Mouse (Mus musculus) erythroblast, adult 5-6 weeks (primary cell): ENCODE results near the gene Fscn2. TPM values are rescaled to one million over a fixed set of nuclear protein-coding genes. Genes with fewer than 3 reads are reported as not detected.
"Not testable (repeated sequence)": the region's sequence is repeated elsewhere in the genome, so short reads cannot be mapped to it uniquely, and the experiment has no call there.

Experiments used
- ATAC-seq: replicated peaks from 2 replicates; pipeline ENCODE4 v1.8.0; 2016; ENCODE audit warnings: moderate number of reproducible peaks, mild to moderate bottlenecking, moderate TSS enrichment, inconsistent platforms; ENCODE audit not compliant: poor library complexity, low FRiP score, severe bottlenecking
- total RNA-seq, 2 experiments: library from RNA; stranded (forward) in 1 of 2; stranded (reverse) in 1 of 2; fragments of 150-400 nt in 1 of 2; fragments of 200-764, 138-1000 nt in 1 of 2; gene quantifications; 2 replicates each; pipeline versions ENCODE4 v1.2.3 to v1.2.4; 2015 to 2017; ENCODE audit warnings: low replicate concordance in 2 of 2

Gene Fscn2
- total RNA-seq, 2 experiments from 2014 or later, result not detected

DNA sequence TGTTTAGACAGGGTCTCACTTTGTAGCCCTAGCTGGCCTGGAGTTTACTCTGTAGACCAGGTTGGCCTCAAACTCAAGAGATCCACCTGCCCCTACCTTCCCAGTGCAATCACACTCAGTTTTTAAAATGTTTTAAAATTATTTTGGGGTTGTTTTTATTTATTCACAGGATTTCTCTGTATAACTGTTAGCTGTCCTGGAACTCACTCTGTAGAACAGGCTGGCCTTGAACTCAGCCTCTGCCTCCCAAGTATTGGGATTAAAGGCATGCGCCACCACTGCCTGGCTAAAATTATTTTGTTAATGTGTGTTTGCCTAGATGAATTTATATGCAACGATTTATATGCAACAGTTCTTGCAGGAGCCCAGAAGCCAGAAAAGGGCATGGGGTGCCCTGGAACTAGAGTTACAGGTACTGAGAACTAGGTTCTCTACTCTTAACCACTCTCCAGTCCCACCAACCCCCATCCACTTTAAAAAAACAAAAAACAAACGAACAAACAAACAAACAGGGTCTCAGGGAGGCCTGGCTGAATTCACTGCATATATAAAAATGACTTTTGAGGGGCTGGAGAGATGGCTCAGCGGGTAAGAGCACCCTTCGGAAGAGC, 16.9 kb upstream of the Fscn2 start:
- ATAC-seq, result no peak

DNA sequence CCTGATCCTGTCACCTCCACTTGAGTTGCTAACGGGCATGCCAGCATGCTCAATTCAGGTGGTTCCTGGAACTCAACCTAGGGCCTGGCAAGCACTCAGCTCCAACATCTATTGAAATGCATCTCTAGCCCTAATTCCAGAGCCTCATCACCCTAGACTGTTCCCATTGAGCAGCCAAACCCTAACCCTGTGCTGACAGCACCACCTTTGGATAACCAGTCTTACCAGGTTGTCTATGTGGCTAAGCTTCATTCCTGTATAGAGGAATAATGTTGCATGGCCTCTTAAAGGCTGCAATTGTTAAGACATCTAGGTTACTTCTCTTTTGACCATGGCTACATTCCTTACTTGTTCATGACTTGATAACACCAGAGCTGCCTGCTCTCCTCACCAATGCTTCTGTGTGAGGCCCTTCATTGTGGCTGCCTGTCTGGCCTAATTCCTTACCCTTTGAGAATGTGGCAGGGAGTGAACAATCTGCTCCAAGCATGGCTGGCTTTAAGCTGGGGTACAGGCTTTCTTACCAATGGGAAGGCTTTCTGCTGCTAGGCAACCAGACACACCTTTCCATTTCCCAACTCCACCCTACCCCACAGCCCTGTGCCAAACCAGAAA, 16.2 kb upstream of the Fscn2 start:
- no peak for ATAC-seq

DNA sequence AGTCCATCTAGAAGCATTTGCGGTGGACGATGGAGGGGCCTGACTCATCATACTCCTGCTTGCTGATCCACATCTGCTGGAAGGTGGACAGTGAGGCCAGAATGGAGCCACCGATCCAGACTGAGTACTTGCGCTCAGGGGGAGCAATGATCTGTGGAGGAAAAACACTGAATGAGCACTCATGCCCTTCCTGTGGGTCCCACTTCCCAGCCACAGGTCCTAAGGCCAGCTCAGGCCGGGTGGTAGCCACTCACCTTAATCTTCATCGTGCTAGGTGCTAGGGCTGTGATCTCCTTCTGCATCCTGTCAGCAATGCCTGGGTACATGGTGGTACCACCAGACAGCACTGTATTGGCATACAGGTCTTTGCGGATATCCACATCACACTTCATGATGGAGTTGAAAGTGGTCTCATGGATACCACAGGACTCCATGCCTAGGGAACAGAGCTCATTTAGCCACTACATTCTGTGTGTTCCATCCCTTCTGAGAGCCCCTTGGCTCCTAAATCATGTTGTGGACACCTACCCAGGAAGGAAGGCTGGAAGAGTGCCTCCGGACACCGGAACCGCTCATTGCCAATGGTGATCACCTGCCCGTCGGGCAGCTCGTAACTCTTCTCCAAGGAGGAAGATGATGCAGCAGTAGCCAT, 14.8 kb upstream of the Fscn2 start:
- ATAC-seq, result not testable (repeated sequence)

DNA sequence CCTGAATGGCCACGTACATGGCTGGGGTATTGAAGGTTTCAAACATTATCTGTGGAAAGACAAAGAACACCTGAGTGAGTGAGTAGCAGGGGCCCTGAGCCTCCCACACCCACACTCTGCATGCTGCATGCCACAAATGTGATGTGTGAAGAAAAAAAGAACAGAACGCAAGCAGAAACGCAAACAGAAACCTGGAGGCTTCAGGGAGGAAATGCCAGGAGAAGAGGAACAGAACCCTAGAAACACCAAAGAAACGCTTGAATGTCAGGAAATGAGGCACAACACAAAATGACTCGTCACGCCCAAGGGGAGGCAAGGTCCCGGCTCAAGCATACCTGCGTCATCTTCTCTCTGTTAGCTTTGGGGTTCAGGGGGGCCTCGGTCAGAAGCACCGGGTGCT, 14.0 kb upstream of the Fscn2 start:
- ATAC-seq, result 0 out of 2 replicates have a peak, but pooled peaks have one; percentile 50

DNA sequence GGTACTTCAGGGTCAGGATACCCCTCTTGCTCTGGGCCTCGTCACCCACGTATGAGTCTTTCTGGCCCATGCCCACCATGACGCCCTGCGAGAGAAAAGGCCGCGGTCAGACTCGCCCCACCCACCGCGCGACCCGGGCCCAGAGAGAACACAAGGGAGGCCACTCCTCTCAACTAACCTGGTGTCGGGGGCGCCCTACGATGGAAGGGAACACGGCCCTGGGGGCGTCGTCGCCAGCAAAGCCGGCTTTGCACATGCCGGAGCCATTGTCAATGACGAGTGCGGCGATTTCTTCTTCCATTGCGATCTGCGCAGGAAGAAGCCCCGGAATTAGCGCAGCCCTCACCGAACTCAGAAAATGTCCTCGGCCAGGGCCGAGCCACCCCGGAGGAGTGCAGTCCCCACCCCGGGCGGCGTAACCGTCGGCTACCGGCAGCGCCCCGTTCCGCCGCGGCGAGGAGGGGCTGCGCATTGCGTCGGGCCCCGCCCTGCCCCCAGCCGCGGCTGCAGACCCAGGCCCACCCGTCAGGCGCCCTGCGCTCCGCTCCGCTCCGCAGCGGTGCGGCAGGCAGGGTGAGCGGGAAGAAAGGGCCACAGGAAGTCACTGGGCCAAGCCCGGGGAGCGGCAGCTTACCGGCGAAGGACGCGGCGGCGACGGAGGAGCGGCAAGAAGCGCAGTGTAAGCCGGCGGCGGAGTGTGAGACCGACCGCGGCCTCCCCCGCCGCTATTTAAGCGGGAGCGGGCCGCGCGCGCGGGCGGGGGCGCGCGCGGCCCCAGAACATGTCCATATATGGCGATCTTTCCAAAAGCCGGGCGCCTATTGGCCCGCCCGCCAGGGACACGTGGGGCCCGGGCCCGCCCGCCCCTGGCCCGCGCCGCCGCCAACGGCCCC, 13.3 kb upstream of the Fscn2 start, which contains the start of gene Actg1:
TSS of gene Actg1 (minus strand) at position 752 of the 893 bp plus-strand sequence.
- peak; percentile 49 for ATAC-seq

DNA sequence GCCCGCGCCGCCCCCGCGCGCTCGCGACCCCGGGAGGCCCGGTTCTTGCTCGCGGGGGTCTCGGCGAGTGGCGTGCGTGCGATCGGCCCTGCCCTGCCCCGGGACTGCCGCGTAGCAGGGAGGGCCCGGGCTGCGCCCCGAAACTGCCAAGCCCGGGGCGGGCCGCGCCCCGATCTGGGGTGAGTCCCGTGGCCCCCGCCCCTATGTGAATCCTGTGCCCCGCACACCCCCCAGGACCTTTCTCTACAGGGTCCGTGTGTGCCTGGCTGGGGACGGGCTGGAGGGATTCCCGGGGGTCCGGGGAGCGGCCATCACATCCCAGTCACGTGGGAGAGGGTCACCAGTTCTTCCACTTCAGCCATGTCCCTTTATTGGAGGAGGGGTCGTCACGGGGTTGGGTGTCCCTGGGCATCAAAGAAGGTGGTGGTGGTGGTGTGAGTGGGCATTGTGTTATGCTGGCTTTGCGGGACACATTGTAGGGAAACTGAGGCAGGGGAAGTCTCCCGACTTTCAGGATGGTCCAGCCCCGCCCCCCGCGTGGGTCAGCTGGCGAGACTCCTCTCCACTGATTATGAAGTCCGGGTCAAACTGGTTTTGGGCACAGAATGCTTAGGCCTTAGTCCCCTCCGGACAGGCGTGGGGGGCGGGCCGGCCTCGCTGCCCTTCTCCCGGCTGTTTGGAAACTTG, 12.5 kb upstream of the Fscn2 start:
- no peak for ATAC-seq

DNA sequence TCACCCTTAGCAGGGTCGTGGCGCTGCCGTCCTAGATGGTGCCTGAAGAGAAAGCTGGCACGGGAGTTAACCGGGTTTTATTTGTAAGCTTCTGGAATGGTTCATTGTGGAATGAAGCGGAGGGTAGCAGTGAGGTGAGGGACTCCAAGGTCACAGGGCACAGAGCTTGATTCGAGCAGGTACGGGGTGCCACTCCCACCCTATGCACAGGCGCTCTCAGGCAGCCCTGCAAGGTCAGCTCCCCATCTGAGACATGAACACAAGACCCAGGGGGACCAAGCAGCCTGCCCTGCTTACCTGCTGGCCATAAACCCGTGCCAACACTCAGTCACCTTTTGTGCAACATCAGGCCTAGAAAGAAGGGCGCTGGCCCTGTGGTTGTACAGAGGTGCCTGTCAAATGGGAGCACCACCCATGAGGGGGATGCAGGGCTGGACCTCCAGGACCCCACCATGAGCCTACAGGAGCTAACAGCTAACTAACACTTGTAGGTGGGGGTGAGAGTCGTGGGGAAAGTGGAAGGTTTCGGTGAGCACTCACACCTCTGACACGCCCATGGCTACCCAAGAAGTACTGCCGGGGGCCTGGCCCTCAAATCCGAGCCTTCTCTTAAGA, 11.9 kb upstream of the Fscn2 start:
- no peak for ATAC-seq

DNA sequence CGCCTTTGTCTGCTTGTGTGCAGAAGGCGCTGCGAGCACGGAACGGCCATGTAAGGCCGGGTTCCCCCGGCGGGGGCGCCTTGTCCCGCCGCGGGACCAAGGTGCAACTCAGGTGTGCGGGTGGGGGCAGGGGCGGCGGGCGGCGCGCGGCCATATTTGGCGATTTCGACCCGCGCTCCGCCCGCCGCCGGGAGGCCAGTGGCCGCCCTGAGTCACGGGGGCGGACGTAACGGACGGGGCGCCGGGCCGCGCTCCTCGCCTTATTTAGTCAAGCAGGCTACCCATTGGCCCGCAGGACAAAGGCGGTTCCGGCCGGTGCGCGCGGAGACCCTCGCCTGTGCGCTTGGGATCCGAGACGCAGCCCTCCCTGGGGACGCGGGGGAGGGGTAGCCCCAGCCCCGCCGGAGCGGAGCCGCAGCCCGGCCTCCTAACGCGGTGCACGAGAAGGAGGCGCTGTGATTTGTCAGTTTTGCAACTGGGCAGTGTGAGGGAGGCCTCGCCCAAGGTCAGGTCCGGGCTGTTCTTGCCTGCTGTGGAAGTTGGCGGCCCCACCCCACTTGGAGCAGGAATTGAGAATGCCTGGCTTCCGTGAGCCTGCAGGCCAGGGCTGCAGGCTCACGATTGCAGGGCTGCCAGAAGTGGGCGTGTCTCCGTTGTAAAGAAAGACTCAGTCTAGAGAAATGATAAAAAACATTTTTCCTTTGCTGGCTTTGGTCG, 11.2 kb upstream of the Fscn2 start:
- no peak for ATAC-seq

DNA sequence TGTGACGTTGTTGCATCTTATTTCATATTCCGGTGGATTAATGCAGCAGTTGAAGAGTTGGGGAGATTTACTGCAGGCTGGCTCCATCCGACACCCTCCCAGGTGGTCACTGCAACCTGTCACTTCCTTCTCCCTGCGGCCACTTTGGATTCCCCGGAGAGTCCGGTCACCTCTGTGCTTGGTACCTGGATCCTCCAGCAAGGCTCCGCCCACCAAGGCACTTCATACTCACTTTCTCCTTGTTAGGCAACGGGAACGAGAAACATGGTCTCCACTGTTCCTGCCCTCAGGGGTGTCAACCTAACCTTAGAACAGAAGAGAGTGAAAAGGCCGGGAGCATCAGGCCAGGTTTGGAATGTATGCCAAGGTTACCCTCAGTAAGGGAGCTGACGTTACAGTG, 10.6 kb upstream of the Fscn2 start:
- no peak for ATAC-seq

DNA sequence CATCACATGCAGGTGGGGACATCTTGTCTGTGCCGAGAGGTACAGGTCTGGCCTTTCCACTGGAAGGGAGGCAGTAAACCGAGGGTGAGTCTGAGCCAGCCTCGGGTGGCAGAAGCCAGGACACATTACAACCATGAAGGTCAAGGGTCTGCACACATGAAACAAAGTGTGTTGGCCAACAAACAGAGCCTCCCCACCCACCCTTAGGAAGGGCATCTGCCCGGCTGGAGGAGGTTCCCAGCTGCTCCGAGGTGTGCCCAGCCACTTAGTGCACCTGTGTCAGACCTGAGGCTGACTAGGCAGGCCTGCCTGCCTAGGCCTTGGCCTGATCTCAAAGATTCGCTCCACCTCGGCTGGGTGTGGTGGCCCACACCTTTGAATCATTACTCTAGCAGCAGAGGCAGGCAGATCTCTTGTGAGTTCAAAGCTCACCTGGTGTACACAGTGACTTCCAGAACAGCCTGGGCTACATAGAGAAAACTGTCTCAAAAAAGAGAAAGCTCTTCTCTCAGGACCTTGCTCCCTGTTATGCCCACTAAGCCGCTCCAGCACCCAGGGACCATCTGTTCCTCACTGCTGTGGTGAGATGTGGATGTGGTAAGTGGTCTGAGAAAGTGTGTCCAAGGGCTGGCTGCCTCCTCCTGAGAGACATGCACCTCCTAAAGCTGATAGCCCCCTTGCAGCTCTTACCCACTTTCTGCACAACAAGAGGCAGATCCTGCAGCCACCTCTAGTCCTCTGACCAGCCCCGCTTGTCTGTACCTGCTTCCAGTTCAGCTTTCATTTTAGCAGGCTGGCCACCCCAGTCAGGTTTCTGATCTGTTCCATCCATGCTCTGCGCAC, 9.9 kb upstream of the Fscn2 start:
- no peak for ATAC-seq

DNA sequence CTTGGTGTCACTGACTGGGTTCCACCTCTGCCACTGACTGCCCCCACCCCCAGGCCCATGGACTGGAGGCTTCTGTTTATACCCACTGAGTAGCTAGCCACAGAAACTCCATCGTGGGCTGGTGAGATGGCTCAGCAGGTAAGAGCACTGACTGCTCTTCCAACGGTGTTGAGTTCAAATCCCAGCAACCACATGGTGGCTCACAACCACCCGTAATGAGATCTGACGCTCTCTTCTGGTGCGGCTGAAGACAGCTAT, 9.3 kb upstream of the Fscn2 start:
- ATAC-seq, result not testable (repeated sequence)

DNA sequence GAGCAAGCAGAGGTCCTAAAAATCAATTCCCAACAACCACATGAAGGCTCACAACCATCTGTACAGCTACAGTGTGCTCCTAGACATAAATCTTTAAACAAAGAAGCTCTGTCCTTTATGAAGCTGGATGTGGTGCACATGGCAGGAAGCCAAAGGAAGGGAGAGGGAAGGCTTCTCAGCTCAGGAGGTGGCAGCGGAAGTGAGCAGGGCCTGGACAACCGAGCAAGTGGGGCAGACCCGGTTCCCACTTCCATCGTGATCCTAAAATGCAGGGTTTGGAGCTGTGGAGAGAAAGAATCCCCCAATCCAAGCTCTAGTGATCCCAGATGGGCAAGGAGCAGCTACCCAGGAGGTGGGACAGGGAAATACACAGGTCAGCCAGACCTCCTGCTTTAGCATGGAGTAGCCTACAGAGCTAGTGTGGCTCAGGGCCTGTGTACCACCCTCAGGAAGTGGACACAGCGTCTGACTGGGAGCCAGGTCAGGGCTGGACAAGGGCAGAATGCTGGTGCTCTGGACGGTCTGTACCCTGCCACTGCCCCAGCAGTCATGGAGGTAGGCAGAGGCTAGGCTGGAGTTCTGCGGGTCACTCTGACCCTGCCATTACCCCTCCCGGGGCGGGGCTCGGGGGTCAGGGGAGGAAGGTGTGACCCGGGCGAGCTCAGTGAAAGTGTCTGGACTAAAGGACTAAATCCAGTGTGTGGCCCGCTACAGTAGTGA, 8.6 kb upstream of the Fscn2 start:
- no peak for ATAC-seq

DNA sequence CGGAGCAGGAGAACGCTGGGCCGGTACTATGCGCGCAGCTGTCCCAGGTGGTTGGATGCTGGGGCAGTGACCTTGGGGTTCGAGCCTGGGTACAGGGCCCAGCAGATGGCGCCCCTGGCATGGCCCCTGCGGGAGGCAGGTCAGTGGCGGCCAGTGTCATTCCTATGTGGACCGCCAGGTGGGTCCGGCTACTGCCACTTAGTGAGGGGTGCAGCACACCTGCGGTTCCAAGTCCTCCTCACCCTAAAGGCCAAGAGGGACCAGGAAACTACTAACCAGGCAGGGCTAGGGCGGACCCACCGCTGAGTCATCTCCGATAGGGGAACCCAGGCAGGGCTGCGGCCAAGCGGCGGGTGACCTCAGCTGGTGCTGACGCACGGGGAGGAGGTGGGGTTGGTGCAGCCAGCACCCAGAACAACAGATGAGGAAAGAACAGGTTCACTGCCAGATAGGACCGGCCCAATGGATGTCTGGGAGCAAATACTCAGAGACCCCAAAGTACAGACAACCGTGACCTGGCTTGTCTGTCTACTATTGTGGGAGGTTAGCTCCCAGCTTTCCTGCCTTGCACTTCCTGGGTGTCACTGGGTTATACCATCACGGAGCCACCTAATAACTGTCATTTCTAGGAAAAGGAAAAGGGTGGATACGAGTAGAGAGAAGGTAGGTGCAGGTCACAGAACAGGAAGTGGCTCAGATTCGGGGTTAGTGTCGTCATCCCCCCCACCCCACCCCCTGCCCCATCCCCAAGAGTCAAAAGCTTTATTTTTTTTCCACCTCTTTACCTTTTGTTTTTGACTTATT, 7.6 kb upstream of the Fscn2 start:
- peak; percentile 86 for ATAC-seq

DNA sequence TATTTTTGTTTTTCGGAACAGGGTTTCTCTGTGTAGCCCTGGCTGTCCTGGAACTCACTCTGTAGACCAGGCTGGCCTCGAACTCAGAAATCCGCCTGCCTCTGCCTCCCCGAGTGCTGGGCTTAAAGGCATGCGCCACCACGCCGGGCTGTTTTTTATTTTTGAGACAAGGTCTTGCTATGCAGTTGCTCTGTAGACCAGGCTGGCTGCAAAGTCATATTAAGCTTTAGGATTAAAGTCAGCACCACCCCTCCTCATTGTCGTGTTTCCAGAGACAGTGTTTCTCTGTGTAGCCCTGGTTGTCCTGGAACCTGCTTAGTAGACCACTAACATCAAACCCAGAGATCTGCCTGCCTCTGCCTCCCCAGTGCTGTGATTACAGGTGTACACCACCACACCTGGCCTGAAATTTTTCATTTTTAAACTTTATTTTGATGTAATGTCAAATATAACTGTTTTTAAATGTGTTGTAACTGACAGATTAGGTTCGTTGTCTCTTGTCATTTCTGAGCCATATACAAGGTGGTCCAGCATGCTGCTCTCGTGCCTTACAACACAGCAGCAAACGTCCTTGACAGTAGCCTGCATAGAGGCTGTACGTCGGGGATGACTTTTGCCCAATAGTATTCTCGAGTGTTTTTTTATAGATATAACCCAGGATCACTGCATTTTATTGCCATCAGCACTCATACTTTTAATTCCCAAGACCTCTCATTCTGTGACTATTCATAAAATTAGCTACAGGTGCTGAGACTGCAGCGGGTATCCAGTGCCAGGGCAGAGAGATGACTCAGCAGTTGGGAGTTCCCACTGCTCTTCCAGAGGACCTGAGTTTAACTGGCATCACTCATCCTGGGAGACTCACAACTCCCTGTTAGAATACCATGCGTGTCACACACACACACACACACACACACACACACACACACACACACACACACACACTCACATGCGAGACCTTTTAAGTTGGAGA, 6.7 kb upstream of the Fscn2 start:
- ATAC-seq, result 0 out of 2 replicates have a peak, but pooled peaks have one; percentile 18

DNA sequence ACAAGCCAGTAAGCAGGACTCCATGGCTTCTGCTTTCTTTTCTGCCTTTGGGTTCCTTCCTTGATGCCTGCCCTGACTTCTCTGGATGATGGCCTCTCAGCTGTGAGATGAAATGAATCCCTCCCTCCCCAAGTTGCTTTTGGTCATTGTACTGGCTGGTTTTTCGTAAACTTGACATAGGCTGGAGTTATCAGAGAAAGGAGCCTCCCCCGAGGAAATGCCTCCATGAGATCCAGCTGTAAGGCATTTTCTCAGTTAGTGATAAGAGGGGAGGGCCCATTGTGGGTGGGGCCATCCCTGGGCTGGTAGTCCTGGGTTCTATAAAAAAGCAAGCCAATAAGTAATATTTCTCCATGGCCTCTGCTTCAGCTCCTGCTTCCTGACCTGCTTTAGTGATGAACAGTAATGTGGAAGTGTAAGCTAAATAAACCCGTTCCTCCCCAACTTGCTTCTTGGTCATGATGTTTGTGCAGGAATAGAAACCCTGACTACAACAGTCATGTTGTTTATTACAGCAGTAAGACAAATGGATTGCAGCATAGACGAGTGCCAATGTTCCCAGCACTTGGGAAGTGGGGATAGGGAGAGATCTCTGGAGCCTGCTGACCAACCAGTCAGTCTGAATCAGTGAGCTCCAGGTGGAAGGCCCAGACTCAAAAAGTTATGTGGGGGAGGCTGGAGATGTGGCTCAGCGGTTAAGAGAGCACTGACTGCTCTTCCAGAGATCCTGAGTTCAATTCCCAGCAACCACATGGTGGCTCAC, 5.9 kb upstream of the Fscn2 start:
- no peak for ATAC-seq
